Mouse (Mus musculus) hindbrain, embryonic 10.5 days (tissue): Measurements from ENCODE around the gene Gpr152. TPM values are rescaled to one million over a fixed set of nuclear protein-coding genes. Genes with fewer than 3 reads are reported as not detected.

Experiments used
- DNase-seq: peaks from one replicate; pipeline ENCODE4 v3.0.0-alpha.2; 2017; ENCODE audit warnings: low spot score
- H3K27ac ChIP-seq: fragments of 300-500 bp; sonication (generic); 2 replicates; pipeline ENCODE4 v1.5.1; 2016; ENCODE audit warnings: mild to moderate bottlenecking, moderate library complexity
- H3K27me3 ChIP-seq: fragments of 300-500 bp; sonication (generic); 2 replicates; pipeline ENCODE4 v1.6.1; 2016; ENCODE audit warnings: mild to moderate bottlenecking; ENCODE audit not compliant: poor library complexity, insufficient read depth, severe bottlenecking
- H3K36me3 ChIP-seq: fragments of 300-500 bp; sonication (generic); 2 replicates; pipeline ENCODE4 v1.6.1; 2016; ENCODE audit warnings: mild to moderate bottlenecking, moderate library complexity
- H3K4me1 ChIP-seq: fragments of 300-500 bp; sonication (generic); replicated peaks from 2 replicates; pipeline ENCODE4 v1.6.1; 2016; ENCODE audit warnings: mild to moderate bottlenecking
- H3K4me3 ChIP-seq: fragments of 300-500 bp; sonication (generic); 2 replicates; pipeline ENCODE4 v1.5.1; 2016; ENCODE audit warnings: mild to moderate bottlenecking, moderate library complexity
- H3K9me3 ChIP-seq: fragments of 300-500 bp; sonication (generic); 2 replicates; pipeline ENCODE4 v1.6.1; 2016; ENCODE audit warnings: mild to moderate bottlenecking, moderate library complexity
- WGBS: fragments of 180-500 bp; shearing (Covaris S2); methylation state at CpG from one replicate; pipeline ENCODE4 v1.1.7; 2016; 5-methylcytosine and 5-hydroxymethylcytosine counted together
- polyA plus RNA-seq: library from polyadenylated mRNA; unstranded; fragments of >200 nt; fragmentation: Nextera tagmentation; extraction: Ambion mirVana; gene quantifications from 2 replicates; pipeline ENCODE4 v1.2.1, GENCODE M21; 2016

Gpr152 gene
- polyA plus RNA-seq, 1 experiment from 2014 or later = not detected

GRCm38 (mm10) chr19:4149764-4150461 lies 10.3 kb downstream of the Gpr152 start:
- H3K4me1 ChIP-seq = peaks cover 39% of the 10 kb centered on the region
- WGBS = 94% methylated on average over 17 of the region's 17 CpGs
- H3K4me3 ChIP-seq = peak overlapping the region; percentile 79
- no peaks in the 10 kb centered on the region for H3K9me3 ChIP-seq
- no peak overlapping the region for H3K27ac ChIP-seq
- peaks cover 44% of the 10 kb centered on the region for H3K36me3 ChIP-seq
- no peaks in the 10 kb centered on the region for H3K27me3 ChIP-seq
- DNase-seq = no peak

GRCm38 (mm10) chr19:4150567-4151487 lies 11.2 kb downstream of the Gpr152 start:
- 90% methylated on average over 22 of the region's 22 CpGs for WGBS
- no peaks in the 10 kb centered on the region for H3K9me3 ChIP-seq
- H3K36me3 ChIP-seq = peaks cover 52% of the 10 kb centered on the region
- peaks cover 42% of the 10 kb centered on the region for H3K4me1 ChIP-seq
- peak overlapping the region; percentile 2; the same call in 1 of the 2 replicates for H3K4me3 ChIP-seq
- DNase-seq = no peak
- H3K27ac ChIP-seq = no peak overlapping the region
- no peaks in the 10 kb centered on the region for H3K27me3 ChIP-seq

- DNase-seq = no peak
- Histone ChIP-seq H3K4me1 (peaks cover 49% of the 10 kb centered on the region), H3K9me3 (no peaks in the 10 kb centered on the region), H3K27me3 (no peaks in the 10 kb centered on the region), H3K4me3 (no peak overlapping the region), H3K27ac (no peak overlapping the region), H3K36me3 (peaks cover 58% of the 10 kb centered on the region)
- 85% methylated on average over 5 of the region's 5 CpGs for WGBS
These were observed 11.9 kb downstream of the Gpr152 start for GRCm38 (mm10) chr19:4151488-4151860.

GRCm38 (mm10) chr19:4151898-4152297 lies 12.3 kb downstream of the Gpr152 start:
- Histone ChIP-seq H3K27me3 (no peaks in the 10 kb centered on the region), H3K36me3 (peaks cover 63% of the 10 kb centered on the region), H3K27ac (no peak overlapping the region), H3K9me3 (no peaks in the 10 kb centered on the region), H3K4me1 (peaks cover 49% of the 10 kb centered on the region), H3K4me3 (no peak overlapping the region)
- 88% methylated on average over 5 of the region's 5 CpGs for WGBS
- no peak for DNase-seq

GRCm38 (mm10) chr19:4152445-4153231 lies 13.1 kb downstream of the Gpr152 start:
- DNase-seq = no peak
- 90% methylated on average over 8 of the region's 8 CpGs for WGBS
- Histone ChIP-seq H3K4me1 (peaks cover 44% of the 10 kb centered on the region), H3K27ac (no peak overlapping the region), H3K4me3 (no peak overlapping the region), H3K27me3 (no peaks in the 10 kb centered on the region), H3K9me3 (no peaks in the 10 kb centered on the region), H3K36me3 (peaks cover 70% of the 10 kb centered on the region)

GRCm38 (mm10) chr19:4153232-4153654 lies 13.7 kb downstream of the Gpr152 start, which contains the start of gene Ptprcap:
Gene Ptprcap, plus strand, starts transcription at chr19:4153604.
- H3K9me3 ChIP-seq = no peaks in the 10 kb centered on the region
- peaks cover 76% of the 10 kb centered on the region for H3K36me3 ChIP-seq
- whole genome bisulfite sequencing = 80% methylated on average over 11 of the region's 11 CpGs
- peaks cover 38% of the 10 kb centered on the region for H3K4me1 ChIP-seq
- DNase-seq = no peak
- H3K27ac ChIP-seq = 0 out of 2 replicates have a peak within 1 kb of the TSS, but pooled peaks have one; percentile 0
- no peak within 1 kb of the TSS for H3K4me3 ChIP-seq
- no peaks in the 10 kb centered on the region for H3K27me3 ChIP-seq

GRCm38 (mm10) chr19:4154437-4155222 lies 15.0 kb downstream of the Gpr152 start:
- Histone ChIP-seq H3K27me3 (no peaks in the 10 kb centered on the region), H3K4me1 (peaks cover 25% of the 10 kb centered on the region), H3K27ac (no peak overlapping the region), H3K36me3 (peaks cover 90% of the 10 kb centered on the region), H3K9me3 (no peaks in the 10 kb centered on the region), H3K4me3 (no peak overlapping the region)
- 81% methylated on average over 13 of the region's 13 CpGs for WGBS
- no peak for DNase-seq

- Histone ChIP-seq H3K36me3 (peaks cover 88% of the 10 kb centered on the region), H3K4me3 (no peak overlapping the region), H3K4me1 (peaks cover 17% of the 10 kb centered on the region), H3K27ac (peak overlapping the region; percentile 76), H3K27me3 (no peaks in the 10 kb centered on the region), H3K9me3 (no peaks in the 10 kb centered on the region)
- 76% methylated on average over 6 of the region's 6 CpGs for WGBS
- DNase-seq = no peak
These were observed 15.9 kb downstream of the Gpr152 start for GRCm38 (mm10) chr19:4155223-4156072.

GRCm38 (mm10) chr19:4156073-4156579 lies 16.5 kb downstream of the Gpr152 start:
- Histone ChIP-seq H3K9me3 (no peaks in the 10 kb centered on the region), H3K27ac (peak overlapping the region; percentile 76), H3K27me3 (no peaks in the 10 kb centered on the region), H3K4me3 (no peak overlapping the region), H3K4me1 (peaks cover 17% of the 10 kb centered on the region), H3K36me3 (peaks cover 88% of the 10 kb centered on the region)
- DNase-seq = no peak
- WGBS = 75% methylated on average over 20 of the region's 20 CpGs

- Histone ChIP-seq H3K36me3 (peaks cover 88% of the 10 kb centered on the region), H3K4me1 (peaks cover 17% of the 10 kb centered on the region), H3K4me3 (no peak overlapping the region), H3K27me3 (no peaks in the 10 kb centered on the region), H3K9me3 (no peaks in the 10 kb centered on the region), H3K27ac (no peak overlapping the region)
- 92% methylated on average over 12 of the region's 12 CpGs for WGBS
- no peak for DNase-seq
These were observed 17.2 kb downstream of the Gpr152 start for GRCm38 (mm10) chr19:4156771-4157170.

- no peaks in the 10 kb centered on the region for H3K27me3 ChIP-seq
- no peak overlapping the region for H3K4me3 ChIP-seq
- peaks cover 67% of the 10 kb centered on the region for H3K36me3 ChIP-seq
- no peak for DNase-seq
- no peaks in the 10 kb centered on the region for H3K9me3 ChIP-seq
- peaks cover 27% of the 10 kb centered on the region for H3K4me1 ChIP-seq
- H3K27ac ChIP-seq = no peak overlapping the region
- 97% methylated on average over 8 of the region's 8 CpGs for WGBS
These were observed 19.5 kb downstream of the Gpr152 start for GRCm38 (mm10) chr19:4159049-4159448.
